Mouse (Mus musculus) bone marrow macrophage, adult 2 months (primary cell): ENCODE data around the gene Rb1.

Source experiments
- CTCF ChIP-seq: IDR thresholded peaks from 2 replicates; pipeline ENCODE4 v1.5.1; 2012; ENCODE audit warnings: low read depth, mild to moderate bottlenecking, low read length, moderate library complexity
- POLR2A ChIP-seq: IDR thresholded peaks from 2 replicates; pipeline ENCODE4 v1.6.1; 2012; ENCODE audit warnings: mild to moderate bottlenecking, low read depth, low read length, borderline replicate concordance

DNA sequence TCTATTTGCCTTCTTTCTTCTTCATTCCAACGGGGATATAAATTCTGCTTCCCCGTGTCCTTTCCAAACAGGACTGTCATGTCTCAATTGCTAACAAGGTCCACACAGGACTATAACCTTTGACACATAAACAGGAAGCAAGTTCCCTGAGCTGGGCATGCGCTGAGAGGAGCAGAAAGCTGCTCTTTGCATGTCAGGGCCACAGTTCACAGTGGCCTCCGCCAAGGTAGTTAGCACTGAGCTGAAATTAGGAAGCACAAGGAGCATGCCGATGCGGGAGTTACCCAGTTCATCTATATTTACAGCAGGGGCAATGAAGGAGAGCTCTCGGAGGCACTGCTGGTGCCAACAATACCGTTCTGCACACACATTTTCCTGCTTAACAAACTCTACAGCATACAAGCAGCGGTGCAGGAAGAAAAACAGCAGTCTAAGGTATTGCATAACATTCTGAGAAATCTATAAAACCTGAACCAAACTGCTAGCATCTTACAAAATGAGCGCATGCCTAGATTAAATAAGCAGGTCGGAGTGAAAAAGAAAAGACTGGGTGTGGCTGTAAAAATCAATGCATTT, 48.8 kb upstream of the Rb1 start:
- TF ChIP-seq POLR2A, result no peak
- TF ChIP-seq CTCF, result no peak
